Mouse (Mus musculus) C2C12 (cell line): ENCODE results near the gene Tmco3. TPM values are rescaled to one million over a fixed set of nuclear protein-coding genes. Genes with fewer than 3 reads are reported as not detected.

Source experiments
- H3K27me3 ChIP-seq: one replicate; pipeline ENCODE4 v1.6.1; 2011; ENCODE audit not compliant: control insufficient read depth, insufficient read depth, insufficient read length
- H3K36me3 ChIP-seq: one replicate; pipeline ENCODE4 v1.6.1; 2011; ENCODE audit not compliant: control insufficient read depth, insufficient read depth
- H3K4me3 ChIP-seq: one replicate; pipeline ENCODE4 v1.5.1; 2011; ENCODE audit warnings: mild to moderate bottlenecking, control low read depth; ENCODE audit not compliant: poor library complexity, insufficient read depth, severe bottlenecking
- H3K79me2 ChIP-seq: one replicate; pipeline ENCODE4 v1.6.1; 2011; ENCODE audit not compliant: control insufficient read depth, insufficient read depth
- H3K79me3 ChIP-seq: one replicate; pipeline ENCODE4 v1.6.1; 2011; ENCODE audit warnings: low read depth, control low read depth
- H3ac ChIP-seq: one replicate; pipeline ENCODE3; 2011; ENCODE audit warnings: low read depth; ENCODE audit not compliant: control insufficient read depth, insufficient read length
- CEBPB ChIP-seq: IDR thresholded peaks from one replicate; pipeline ENCODE4 v1.6.1; 2011; ENCODE audit warnings: low read depth, mild to moderate bottlenecking, control low read depth, moderate library complexity
- CTCF ChIP-seq: IDR thresholded peaks from one replicate; pipeline ENCODE4 v1.5.1; 2011; ENCODE audit not compliant: control insufficient read depth, insufficient read depth, insufficient read length
- FOSL1 ChIP-seq: IDR thresholded peaks from one replicate; pipeline ENCODE4 v1.8.0; 2011; ENCODE audit warnings: mild to moderate bottlenecking, low read length; ENCODE audit not compliant: poor library complexity, insufficient read depth, severe bottlenecking
- MAX ChIP-seq: IDR thresholded peaks from one replicate; pipeline ENCODE4 v1.6.1; 2011; ENCODE audit warnings: mild to moderate bottlenecking, control low read depth
- MYOD1 ChIP-seq: IDR thresholded peaks from one replicate; pipeline ENCODE4 v1.6.1; 2011; ENCODE audit warnings: low read depth; ENCODE audit not compliant: control insufficient read depth, insufficient read length
- MYOG ChIP-seq: IDR thresholded peaks from one replicate; pipeline ENCODE4 v1.6.1; 2011; ENCODE audit not compliant: control insufficient read depth, insufficient read length; ENCODE audit errors: extremely low read depth
- USF1 ChIP-seq: IDR thresholded peaks from one replicate; pipeline ENCODE4 v1.6.1; 2011; ENCODE audit warnings: low read depth, mild to moderate bottlenecking, control low read depth, moderate library complexity
- polyA plus RNA-seq: library from polyadenylated mRNA; unstranded; fragments of >200 nt; fragmentation: generic; extraction: Trizol; gene quantifications from one replicate; pipeline ENCODE4 v1.2.1, GENCODE M21; 2012; ENCODE audit warnings: missing spikeins

Gene Tmco3
- polyA plus RNA-seq, 1 experiment: 11.9 TPM

DNA sequence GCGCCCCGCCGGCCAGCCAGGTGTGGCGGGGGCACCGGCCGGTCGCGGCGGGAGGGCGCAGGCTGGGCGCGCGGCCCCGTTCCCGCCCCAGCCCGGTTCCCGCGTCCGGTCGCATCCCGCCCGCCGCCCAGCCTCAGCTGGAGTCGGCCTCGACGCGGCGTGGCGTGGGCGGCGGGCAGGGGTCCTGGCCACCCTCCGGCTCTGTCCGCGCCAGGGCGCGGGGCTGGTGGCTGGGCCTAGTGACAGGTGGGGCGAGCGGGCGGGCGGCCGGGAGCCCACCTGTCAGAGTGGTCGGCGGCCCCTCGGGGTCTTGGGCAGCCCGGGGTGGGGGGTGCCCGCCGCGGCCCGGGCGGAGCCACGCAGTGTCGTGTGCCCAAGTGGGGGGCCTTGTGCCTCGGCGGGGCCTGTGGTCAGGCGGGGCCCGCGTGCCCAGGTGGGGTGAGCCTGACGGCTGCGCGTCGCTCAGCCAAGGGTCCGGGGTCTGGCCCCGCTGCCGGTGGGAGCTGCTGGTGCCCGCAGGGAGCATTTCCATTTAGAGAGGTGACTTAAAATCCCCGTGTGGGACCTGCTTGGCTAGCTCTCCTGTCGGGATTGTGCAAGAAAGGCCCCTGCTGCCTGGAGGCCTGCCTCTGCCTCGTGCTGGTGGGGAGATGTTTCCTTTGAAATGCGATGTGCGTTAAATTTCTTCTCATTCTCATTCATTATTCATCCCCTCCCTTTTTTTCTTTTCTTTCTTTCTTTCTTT, 51.1 kb downstream of the Tmco3 start:
- H3K36me3 ChIP-seq: peaks cover 44% of the 10 kb centered on the region
- no peaks in the 10 kb centered on the region for H3K27me3 ChIP-seq
- peaks cover 54% of the 10 kb centered on the region for H3K79me2 ChIP-seq
- H3ac ChIP-seq: peak overlapping the region; percentile 88
- peaks cover 52% of the 10 kb centered on the region for H3K79me3 ChIP-seq
- peak overlapping the region; percentile 76 for H3K4me3 ChIP-seq
- TF ChIP-seq CTCF: no peak
- TF ChIP-seq CEBPB: peak; percentile 72
- TF ChIP-seq MYOD1: no peak
- TF ChIP-seq MAX: peak; percentile 58
- no peak for TF ChIP-seq MYOG
- TF ChIP-seq USF1: no peak
- no peak for TF ChIP-seq FOSL1

DNA sequence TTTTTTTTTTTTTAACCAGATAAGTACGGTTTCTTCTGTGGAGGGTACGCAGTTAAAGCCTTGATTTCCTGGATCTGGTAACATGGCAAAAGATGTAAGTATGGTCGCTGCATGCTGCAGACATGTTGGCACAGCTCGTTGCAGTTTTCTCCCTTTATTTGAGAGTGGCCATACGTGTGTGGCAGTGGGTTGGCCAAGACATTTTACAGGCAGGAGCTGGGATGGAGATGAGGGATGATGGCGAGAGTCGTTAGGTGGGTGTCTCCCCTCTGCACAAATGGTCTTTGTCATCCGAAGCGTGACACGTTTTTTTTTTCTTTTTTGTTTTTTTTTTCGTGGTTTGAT, 51.6 kb downstream of the Tmco3 start:
- H3K79me2 ChIP-seq: peaks cover 60% of the 10 kb centered on the region
- H3K4me3 ChIP-seq: peak overlapping the region; percentile 76
- TF ChIP-seq MYOD1 (no peak), USF1 (no peak), CTCF (no peak), MAX (no peak), FOSL1 (no peak)
- peaks cover 57% of the 10 kb centered on the region for H3K79me3 ChIP-seq
- H3K27me3 ChIP-seq: no peaks in the 10 kb centered on the region
- H3K36me3 ChIP-seq: peaks cover 49% of the 10 kb centered on the region
- peak overlapping the region; percentile 80 for H3ac ChIP-seq

DNA sequence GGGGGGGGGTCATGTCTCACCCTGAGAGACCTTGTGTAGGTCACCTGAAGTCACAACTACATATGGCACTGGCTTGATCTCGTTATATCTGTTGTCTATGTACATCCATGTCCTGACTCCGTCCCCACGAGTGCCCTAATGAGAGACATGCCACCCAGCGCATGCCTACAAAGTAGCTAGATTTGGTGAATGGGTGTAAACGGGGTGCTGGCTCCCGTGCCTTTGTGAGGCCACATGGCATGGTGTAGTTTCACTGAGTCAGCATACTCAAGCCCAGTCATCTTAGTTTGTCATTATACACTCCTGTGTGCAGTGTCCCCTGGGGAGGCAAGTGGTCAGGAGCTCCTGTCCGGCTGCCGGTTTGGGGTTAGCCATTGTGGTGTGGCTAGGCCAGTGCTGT, 52.7 kb downstream of the Tmco3 start:
- Histone ChIP-seq H3ac (peak overlapping the region; percentile 41), H3K79me2 (peaks cover 70% of the 10 kb centered on the region), H3K4me3 (peak overlapping the region; percentile 6), H3K79me3 (peaks cover 67% of the 10 kb centered on the region), H3K36me3 (peaks cover 60% of the 10 kb centered on the region), H3K27me3 (no peaks in the 10 kb centered on the region)
- no peak for TF ChIP-seq CEBPB
- TF ChIP-seq MYOG: no peak
- no peak for TF ChIP-seq FOSL1
- no peak for TF ChIP-seq USF1
- no peak for TF ChIP-seq MAX
- TF ChIP-seq CTCF: no peak
- TF ChIP-seq MYOD1: no peak

DNA sequence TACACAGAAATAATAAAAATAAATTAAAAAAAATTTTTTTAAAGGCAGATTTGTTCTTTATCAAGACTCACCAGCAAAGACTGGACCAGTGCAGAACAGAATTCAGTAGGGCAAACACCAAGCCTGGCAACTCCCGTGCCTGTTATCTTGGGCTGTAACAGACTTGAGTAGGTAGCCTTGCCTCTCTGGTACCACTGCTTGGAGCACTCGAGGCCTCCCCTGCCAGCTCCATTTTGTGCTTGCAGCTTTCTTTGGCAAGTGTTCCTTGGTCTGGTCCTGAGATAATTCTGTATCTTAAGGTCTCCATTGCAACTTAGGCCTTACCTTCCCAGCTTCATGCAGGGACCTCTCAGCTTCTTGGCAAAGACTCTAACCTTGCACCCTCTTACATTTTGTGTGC, 54.4 kb downstream of the Tmco3 start:
- Histone ChIP-seq H3K79me3 (peaks cover 83% of the 10 kb centered on the region), H3K36me3 (peaks cover 77% of the 10 kb centered on the region), H3K79me2 (peaks cover 87% of the 10 kb centered on the region), H3K4me3 (no peak overlapping the region), H3ac (no peak overlapping the region), H3K27me3 (no peaks in the 10 kb centered on the region)
- TF ChIP-seq MYOG: no peak
- TF ChIP-seq FOSL1: no peak
- TF ChIP-seq CEBPB: no peak
- TF ChIP-seq MYOD1: no peak
- no peak for TF ChIP-seq USF1
- TF ChIP-seq CTCF: no peak
- no peak for TF ChIP-seq MAX

DNA sequence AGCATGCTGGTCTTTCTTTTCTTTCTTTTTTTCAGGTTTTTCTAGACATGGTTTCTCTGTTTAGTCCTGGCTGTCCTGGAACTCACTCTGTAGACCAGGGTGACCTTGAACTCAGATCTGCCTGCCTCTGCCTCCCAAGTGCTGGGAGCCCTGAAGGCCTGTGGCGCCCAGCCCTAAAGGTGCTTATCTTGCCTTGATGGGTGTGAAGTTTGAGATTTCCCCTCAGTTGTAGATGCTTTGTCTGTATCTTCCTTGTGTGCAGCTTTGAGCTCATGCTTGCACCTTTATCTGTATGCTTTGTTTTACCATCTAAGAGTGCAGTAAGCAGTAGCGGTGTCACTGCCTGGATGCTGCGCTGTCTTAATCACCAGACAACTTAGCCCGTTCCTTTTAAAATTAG, 55.1 kb downstream of the Tmco3 start:
- H3K79me3 ChIP-seq: peaks cover 91% of the 10 kb centered on the region
- H3K36me3 ChIP-seq: peaks cover 85% of the 10 kb centered on the region
- TF ChIP-seq CTCF: no peak
- no peak for TF ChIP-seq CEBPB
- TF ChIP-seq MYOD1: no peak
- no peak for TF ChIP-seq FOSL1
- TF ChIP-seq MAX: no peak
- TF ChIP-seq USF1: no peak
- TF ChIP-seq MYOG: no peak
- H3K79me2 ChIP-seq: peaks cover 95% of the 10 kb centered on the region
- no peak overlapping the region for H3ac ChIP-seq
- H3K4me3 ChIP-seq: no peak overlapping the region
- H3K27me3 ChIP-seq: no peaks in the 10 kb centered on the region

DNA sequence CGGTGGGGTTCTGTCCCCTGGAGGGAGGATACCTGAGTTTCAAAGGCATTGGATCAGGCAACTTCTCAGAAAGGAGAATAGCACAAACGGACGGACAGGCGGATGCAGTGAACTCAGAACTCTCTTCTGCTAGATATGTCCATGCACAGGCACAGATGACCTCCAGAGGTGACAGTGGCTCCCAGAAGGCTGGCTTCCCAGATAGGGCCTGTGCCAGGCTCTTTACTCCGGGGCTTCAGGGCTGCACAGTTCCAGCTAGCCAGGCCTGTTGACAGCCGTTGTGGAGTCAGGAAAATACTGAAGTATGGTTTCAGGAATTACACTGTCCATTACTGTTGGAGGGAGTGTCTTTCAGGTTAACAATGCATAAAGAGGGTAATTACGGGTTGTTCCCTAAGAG, 62.1 kb downstream of the Tmco3 start:
- peaks cover 85% of the 10 kb centered on the region for H3K79me3 ChIP-seq
- H3K4me3 ChIP-seq: no peak overlapping the region
- H3K36me3 ChIP-seq: peaks cover 96% of the 10 kb centered on the region
- no peak overlapping the region for H3ac ChIP-seq
- peaks cover 100% of the 10 kb centered on the region for H3K79me2 ChIP-seq
- TF ChIP-seq MAX: no peak
- no peak for TF ChIP-seq CTCF
- no peak for TF ChIP-seq MYOG
- no peak for TF ChIP-seq CEBPB
- no peak for TF ChIP-seq USF1
- no peak for TF ChIP-seq FOSL1
- TF ChIP-seq MYOD1: no peak
- H3K27me3 ChIP-seq: no peaks in the 10 kb centered on the region
